Mouse (Mus musculus): ENCODE measurements at regions not wholly inside any gene's neighbourhood (a gene's known extent, or its start where the extent isn't known, plus 50 kb on each side); places are given as distances from the start of the nearest gene placed in this dataset.

GRCm38 (mm10) chr9:101559366-101559765, 302.3 kb upstream of the 9630041A04Rik start:
- TF ChIP-seq CTCF (IDR thresholded peaks at IDR 0.05; ENCODE audit: borderline replicate concordance, control insufficient read depth, extremely low read depth, insufficient read depth, low read length, poor library complexity) (no peak), POLR2A (IDR thresholded peaks at IDR 0.05; ENCODE audit: control insufficient read depth, extremely low read depth, insufficient read depth, low read length, poor library complexity) (no peak)

Measured in thymus, adult 2 months (tissue).